Mouse (Mus musculus) kidney, postnatal 10 days (tissue): Measurements from ENCODE around the gene Ttc21b.
"Not testable (repeated sequence)": the region's sequence is repeated elsewhere in the genome, so short reads cannot be mapped to it uniquely, and the experiment has no call there.

Source experiments
- DNase-seq: peaks from one replicate; pipeline ENCODE4 v3.0.0; 2021; ENCODE audit warnings: mixed read lengths

Gene Ttc21b

GRCm38 (mm10) chr2:66256220-66257131 lies at the start of gene Ttc21b:
TSS of gene Ttc21b (minus strand) at chr2:66256617.
- DNase-seq, result peak; percentile 99

DNA sequence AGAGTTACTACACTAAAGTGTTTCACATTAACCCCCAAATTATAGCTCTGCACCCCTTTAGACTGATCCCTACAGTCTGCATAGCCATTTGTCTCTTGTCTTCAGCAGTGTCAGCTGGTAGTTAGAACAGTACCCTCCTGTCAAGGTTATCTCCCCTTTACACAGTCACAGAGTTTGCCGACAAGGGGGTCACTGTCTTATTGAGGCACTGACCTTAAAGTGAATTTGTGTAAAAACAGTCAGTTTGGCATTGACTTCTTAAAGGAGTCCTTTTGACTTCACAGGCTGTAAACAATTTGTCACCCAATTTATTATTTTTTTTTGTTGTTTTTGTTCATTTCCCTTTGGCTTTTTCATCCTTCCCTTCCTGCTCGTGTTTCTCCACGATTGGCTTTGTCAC lies 16.1 kb upstream of the Ttc21b start:
- no peak for DNase-seq

DNA sequence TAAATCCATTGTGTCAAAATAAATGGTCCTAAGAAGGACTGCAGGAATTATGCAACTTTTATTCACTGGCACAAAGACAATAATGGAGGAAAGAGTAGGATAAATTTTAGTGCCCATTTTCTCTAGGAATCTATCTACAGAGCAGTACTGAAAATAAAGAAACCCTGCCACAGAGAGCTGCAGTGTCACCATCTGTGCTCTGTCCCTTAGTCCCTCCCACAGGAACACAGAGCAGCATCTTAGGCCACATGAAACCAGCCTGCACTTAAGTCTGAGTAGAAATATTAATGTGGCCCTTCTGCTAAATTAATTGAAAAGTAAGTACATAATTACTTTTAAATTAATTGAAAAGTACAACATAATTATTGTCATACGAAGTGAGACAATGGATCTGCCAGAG lies 12.4 kb downstream of the Ttc21b start:
- no peak for DNase-seq

DNA sequence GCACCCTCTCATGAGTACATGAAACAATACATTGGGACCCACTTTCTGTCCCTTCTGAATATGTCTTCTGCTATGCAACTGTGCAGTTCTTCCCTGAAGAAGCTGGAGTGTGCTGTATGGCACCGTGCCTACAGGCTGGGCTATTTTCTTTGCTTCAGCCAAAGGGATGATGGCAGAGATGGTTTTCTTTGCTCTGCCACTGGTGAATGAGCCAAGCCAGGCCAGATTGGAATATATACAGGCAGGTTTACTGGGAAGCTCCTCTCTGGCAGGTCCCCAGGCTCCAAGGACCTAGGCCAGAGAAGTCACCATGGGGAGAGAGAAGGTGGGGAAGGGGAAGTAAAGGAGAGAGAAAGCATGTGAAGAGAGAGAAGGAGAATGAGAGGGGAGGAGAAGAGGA lies 16.1 kb downstream of the Ttc21b start:
- DNase-seq, result no peak

- no peak for DNase-seq
Observed at GRCm38 (mm10) chr2:66238886-66239285, 17.5 kb downstream of the Ttc21b start.

DNA sequence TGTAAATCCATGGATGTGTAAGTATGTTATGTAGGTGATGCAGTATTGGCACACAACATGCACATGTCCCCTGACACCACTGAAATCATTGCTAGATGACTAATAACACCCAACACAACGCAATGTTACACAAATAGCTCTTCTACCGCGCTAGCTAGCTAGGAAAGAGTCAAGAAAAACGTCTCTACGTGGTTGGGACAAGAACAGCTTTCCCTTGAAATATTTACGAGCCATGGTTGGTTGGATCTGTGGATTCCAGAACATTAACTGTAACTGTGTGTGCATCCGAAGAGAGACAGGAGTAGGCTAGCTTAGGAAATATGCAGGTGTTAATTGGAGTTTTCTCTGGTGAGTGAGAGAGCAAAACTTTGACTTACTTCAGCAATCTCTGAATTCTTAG lies 35.5 kb downstream of the Ttc21b start:
- no peak for DNase-seq

GRCm38 (mm10) chr2:66209875-66210274 lies 46.5 kb downstream of the Ttc21b start:
- no peak for DNase-seq

GRCm38 (mm10) chr2:66209353-66209752 lies 47.1 kb downstream of the Ttc21b start:
- DNase-seq, result no peak

DNA sequence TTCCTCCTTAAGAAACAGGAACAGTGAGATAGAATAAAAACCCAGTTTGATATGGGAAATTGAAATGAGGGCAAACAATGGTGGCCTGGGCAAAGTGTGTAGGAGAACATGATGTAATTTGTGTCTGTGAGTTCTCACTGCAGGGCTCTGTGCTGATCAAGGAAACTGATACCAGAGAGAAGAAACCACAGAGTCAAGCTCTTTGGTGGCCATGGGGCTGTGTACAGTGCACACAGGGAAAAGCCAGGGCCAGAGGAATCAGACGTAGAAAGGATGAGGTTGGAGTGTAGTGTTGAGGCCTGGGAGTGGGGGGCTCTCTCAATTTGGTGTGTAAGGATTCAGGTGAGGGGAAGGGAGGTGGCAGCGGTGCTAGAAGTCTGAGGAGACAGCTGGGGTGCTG lies 49.6 kb downstream of the Ttc21b start:
- DNase-seq, result no peak

- peak; percentile 61 for DNase-seq
Observed at GRCm38 (mm10) chr2:66204218-66204617, 52.2 kb downstream of the Ttc21b start.

GRCm38 (mm10) chr2:66200195-66200594 lies 56.2 kb downstream of the Ttc21b start:
- DNase-seq, result no peak

- DNase-seq, result no peak
Observed at GRCm38 (mm10) chr2:66191691-66192100, 64.7 kb downstream of the Ttc21b start.

- DNase-seq, result no peak
Observed at GRCm38 (mm10) chr2:66190157-66190556, 66.3 kb downstream of the Ttc21b start.

GRCm38 (mm10) chr2:66189197-66189596 lies 67.2 kb downstream of the Ttc21b start:
- DNase-seq, result not testable (repeated sequence)

DNA sequence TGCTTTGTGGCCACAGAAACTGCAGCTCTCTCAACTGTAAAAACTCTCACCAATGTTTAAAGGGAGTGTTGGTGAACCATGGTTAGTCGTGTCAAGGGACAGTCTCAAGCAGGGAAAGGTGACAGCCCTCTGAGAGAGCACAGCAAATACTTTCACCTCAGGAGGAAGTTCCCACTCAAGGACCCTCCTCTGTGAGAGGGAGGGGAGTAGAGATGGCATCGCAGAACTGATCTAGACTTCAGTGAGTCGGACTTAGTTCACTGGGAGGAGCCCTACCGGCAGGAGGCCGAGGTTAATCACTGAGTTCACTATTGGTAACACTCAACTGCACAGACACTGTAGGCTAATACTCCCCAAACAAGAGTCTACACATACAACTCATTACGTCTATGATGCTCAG lies 68.9 kb downstream of the Ttc21b start:
- no peak for DNase-seq

- peak; percentile 67 for DNase-seq
Observed at GRCm38 (mm10) chr2:66184431-66185164, 71.8 kb downstream of the Ttc21b start.

GRCm38 (mm10) chr2:66180293-66180692 lies 76.1 kb downstream of the Ttc21b start:
- DNase-seq, result peak; percentile 84

DNA sequence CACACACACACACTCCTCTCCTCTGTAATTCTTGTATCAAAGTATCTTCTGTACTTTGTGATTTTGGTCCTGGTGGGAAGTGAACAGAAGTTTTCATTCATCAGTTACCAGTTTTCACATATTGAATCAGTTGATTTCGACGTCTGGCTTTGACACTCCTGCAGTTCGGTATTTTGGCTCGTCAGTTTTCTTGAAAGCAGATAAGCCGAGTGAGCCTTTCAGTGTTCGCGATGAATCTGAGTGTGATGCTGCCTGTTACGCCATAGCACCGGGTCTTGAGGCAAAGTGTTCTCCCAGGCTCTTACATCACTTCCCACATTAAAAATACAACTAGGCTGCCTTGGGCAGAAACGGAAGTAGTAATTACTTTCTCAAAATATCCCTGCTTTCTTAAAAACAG lies 76.6 kb downstream of the Ttc21b start:
- no peak for DNase-seq

GRCm38 (mm10) chr2:66178848-66179215 lies 77.6 kb downstream of the Ttc21b start:
- no peak for DNase-seq

DNA sequence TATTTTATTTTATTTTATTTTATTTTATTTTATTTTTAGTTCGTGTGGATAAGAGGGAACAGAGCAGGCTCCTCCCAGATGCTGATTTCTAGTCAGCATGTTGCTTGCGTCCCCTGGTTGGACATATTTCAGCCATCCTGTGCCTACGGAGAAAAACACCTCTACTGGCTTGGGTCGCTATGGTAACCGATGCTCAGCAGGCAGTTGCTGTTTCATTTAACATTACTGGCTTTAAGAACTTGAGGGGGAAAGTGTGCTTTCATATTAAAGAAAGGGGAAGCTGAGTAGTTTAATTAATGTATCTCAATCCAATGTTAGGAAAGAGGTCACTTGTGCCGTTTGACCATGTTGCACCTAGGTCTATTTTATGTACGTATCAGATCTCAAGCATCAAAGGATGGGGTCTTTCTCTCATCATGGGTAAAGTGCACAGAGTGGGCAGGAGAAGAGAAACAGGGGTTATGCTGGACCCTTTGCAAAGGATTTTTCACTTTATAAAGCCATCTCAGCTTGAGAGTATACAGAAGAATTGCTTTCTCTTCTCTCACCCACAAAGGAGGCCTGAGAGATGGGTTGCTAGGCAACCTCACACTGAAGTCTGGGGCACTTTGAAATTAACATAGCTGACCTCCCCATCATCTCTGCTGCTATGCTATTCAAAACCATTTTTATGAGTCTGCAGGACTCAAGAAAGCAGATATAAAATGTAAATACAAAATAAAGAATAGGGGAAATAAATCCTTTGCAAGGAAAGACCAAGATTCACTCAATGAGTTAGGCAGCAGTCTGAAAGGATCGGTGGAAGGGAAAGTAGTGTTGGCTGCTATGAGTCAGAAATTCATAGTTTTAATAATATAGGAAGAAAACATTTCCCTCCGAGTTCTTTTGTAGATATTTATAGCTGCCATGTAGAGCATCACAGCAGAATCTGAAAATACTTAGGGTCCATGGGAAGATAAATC lies 78.2 kb downstream of the Ttc21b start:
- no peak for DNase-seq

GRCm38 (mm10) chr2:66177017-66177416 lies 79.4 kb downstream of the Ttc21b start:
- no peak for DNase-seq

DNA sequence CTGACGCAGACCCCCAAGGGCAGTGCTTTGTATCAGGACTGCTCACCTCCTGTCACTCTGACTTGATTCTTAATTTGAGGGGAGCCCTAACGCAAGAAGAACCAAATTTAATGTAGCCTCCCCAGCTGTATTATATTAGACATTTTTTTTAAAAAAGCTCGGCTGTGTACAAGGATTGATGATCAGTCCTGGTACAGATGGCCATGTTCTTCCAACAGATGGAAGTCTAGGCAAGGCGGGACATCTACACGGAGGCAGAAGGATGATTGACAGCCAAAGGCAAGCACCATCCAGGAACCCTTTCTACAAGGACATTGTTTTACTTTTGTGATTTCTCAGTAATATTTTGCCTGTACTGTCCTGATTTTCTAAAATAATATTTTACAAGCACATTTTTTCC lies 83.3 kb downstream of the Ttc21b start:
- no peak for DNase-seq

GRCm38 (mm10) chr2:66171643-66172042 lies 84.8 kb downstream of the Ttc21b start:
- DNase-seq, result no peak
